Mouse (Mus musculus): ENCODE measurements around the gene Foxo1. TPM values are rescaled to one million over a fixed set of nuclear protein-coding genes. Genes with fewer than 3 reads are reported as not detected.
A peak's percentile ranks its signal among the peaks of the same experiment; 100 is the strongest.

The Foxo1 gene
- polyA plus RNA-seq, 1 experiment from 2014 or later = 5.4 TPM

DNA sequence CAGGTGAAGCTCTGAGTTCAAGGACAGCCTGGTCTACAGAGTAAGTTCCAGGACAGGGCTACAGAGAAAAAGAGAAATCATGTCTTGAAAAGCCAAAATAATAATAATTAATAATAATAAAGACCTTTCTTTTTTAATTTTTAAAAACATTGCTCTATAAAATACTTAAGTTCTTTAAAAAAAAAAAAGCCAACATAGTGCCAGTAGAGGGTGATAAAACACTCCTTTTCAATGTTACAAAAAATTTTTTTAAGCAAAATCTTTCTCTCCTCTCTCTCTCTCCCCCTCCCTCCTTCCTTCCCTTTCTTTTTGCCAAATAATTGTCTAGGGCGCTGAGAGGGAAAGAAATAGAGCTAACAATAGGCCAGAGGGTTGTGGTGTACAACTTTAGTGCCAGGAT is 17.0 kb upstream of the Foxo1 start:
- WGBS = 24% methylated on average over 1 of the region's 1 CpGs
- no peaks in the 10 kb centered on the region for H3K4me1 ChIP-seq
- no peak overlapping the region for H3K4me3 ChIP-seq
- no peaks in the 10 kb centered on the region for H3K9me3 ChIP-seq
- no peak overlapping the region for H3K9ac ChIP-seq
- no peak for ATAC-seq (ENCODE audit: extremely low read depth, insufficient number of reproducible peaks, low FRiP score, low TSS enrichment)
- H3K36me3 ChIP-seq = no peaks in the 10 kb centered on the region
- no peak overlapping the region for H3K4me2 ChIP-seq
- H3K27me3 ChIP-seq (replicated peaks) = peaks cover 4% of the 10 kb centered on the region; the same call in 1 of the 2 replicates
- no peak overlapping the region for H3K27ac ChIP-seq (replicated peaks)

DNA sequence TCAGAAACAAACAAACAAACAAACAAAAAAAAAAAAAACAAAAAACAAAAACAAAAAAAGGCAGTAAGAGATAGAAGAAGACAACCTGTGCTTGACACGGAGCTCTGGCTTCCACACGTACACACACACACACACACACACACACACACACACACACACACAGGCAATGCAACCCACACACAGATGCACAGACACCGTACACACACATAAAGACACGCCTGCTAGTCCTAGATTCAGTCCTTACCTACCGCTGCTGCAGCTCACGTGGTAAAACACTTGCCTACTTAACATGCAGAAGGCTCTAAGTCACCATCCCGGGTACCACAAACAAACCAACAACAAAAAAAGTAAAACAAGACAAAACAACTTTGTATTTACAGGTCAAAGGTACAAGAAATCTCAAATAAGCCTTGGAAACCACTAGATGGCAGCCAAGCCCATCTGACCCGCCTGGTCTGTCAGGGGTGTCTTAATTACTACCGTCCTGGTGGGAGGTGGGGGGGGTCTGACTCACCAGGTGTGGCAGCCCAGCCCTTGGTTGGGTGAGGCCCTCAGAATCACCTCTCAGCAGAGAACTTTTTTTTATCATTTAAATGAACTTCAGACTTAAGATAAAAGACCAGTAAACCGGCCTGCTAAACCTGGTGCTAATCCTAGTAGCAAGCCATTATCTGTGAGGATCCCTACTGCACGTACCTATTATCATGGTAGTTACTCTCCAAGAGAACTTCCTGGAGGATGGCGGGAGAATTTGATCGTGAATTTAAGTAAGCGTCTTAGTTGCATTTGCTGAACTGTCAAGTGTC is 14.3 kb upstream of the Foxo1 start:
- Histone ChIP-seq H3K9me3 (no peaks in the 10 kb centered on the region), H3K36me3 (no peaks in the 10 kb centered on the region), H3K4me2 (no peak overlapping the region), H3K4me3 (no peak overlapping the region), H3K27ac (replicated peaks) (no peak overlapping the region), H3K4me1 (peaks cover 12% of the 10 kb centered on the region), H3K9ac (no peak overlapping the region), H3K27me3 (replicated peaks) (peaks cover 11% of the 10 kb centered on the region; the same call in 1 of the 2 replicates)
- no peak for ATAC-seq (ENCODE audit: extremely low read depth, insufficient number of reproducible peaks, low FRiP score, low TSS enrichment)
- WGBS = 21% methylated on average over 14 of the region's 14 CpGs

DNA sequence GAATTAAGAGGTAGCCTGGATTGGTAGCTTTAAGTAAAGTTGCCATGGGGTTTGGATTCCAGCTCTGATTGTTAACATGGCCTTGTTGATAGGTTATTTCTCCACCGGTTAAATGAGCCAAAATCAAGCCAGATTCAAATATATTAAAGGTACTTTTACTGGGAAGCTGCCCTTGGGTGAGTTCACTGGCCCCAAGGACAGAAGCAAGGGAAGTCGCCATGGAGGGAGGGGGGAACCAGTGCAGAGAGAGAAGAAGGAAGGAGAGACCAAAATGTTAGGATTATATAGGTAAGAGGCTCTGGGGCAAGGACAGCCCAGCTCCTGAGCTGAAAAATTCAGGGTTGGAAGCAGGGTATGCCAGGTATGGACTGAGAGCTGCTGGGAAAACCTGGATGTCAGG is 13.6 kb upstream of the Foxo1 start:
- WGBS = 7% methylated on average over 2 of the region's 2 CpGs
- H3K9ac ChIP-seq = no peak overlapping the region

DNA sequence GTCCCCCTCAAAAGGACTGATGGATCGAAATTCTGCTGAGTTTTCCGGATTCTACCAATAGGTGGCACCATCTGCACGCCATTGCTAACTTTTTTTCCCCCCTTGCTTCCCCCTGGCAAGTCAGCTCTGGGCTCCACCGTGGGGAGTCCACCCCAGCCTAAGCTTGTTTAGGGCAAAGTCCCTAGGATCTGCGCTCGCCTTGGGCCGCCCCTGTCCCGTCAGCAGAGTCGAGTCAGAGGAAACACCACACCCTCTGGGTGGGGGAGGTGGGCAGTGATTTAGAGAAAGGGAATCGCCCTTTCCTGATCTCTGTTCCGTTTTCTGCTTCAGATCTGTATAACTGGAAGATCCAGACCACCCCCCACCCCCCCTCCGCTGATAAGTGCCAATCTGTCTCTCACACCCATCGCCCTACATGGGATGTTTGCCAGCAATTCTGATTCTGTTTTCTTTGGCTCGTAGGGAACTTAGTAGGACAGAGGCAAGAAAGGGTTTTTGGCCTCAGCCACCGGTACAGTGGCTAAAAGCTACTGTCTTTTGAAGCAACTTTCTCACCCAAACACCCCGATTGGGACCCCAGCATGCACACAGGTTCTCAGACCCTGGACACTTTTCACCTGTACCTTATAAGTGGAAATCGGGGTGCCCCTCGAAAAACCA is 10.2 kb upstream of the Foxo1 start:
- Histone ChIP-seq H3K9me3 (no peaks in the 10 kb centered on the region), H3K4me1 (peaks cover 14% of the 10 kb centered on the region), H3K9ac (peak overlapping the region; percentile 78), H3K4me3 (peak overlapping the region; percentile 48), H3K4me2 (peak overlapping the region; percentile 78), H3K27ac (replicated peaks) (peak overlapping the region; percentile 32), H3K27me3 (replicated peaks) (peaks cover 38% of the 10 kb centered on the region), H3K36me3 (no peaks in the 10 kb centered on the region)
- ATAC-seq (ENCODE audit: extremely low read depth, insufficient number of reproducible peaks, low FRiP score, low TSS enrichment) = no peak; the same call in 1 of the 2 replicates
- WGBS = 7% methylated on average over 18 of the region's 18 CpGs

More for the DNA sequence above, 13.6 kb upstream of the Foxo1 start:
- no peak overlapping the region for H3K27ac ChIP-seq (replicated peaks)
- H3K4me3 ChIP-seq = no peak overlapping the region
- no peak overlapping the region for H3K4me2 ChIP-seq
- H3K27me3 ChIP-seq (replicated peaks) = peaks cover 18% of the 10 kb centered on the region
- no peaks in the 10 kb centered on the region for H3K36me3 ChIP-seq
- H3K9me3 ChIP-seq = no peaks in the 10 kb centered on the region
- H3K4me1 ChIP-seq = peaks cover 14% of the 10 kb centered on the region
- no peak for ATAC-seq (ENCODE audit: extremely low read depth, insufficient number of reproducible peaks, low FRiP score, low TSS enrichment)

DNA sequence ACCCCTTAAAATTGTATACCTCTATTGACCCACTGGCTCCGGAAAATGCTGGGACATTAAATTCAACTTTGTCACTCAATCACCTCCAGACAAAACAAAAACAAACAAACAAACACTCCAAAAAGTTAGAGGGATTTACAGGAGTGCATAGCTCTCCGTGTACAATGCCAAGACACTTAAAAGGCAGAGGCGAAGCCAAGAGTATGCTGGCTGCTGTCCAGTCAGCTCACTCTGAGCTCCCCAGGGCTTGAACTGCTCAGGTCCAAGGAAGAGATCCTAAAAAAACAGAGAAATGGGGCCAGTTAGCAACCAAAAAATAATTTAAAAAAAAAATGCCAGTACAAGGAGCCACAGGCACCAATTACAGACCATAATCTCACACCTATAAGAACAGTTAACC is 9.6 kb upstream of the Foxo1 start:
- peak overlapping the region; percentile 78 for H3K4me2 ChIP-seq
- ATAC-seq (ENCODE audit: extremely low read depth, insufficient number of reproducible peaks, low FRiP score, low TSS enrichment) = no peak
- WGBS = 16% methylated on average over 3 of the region's 3 CpGs

DNA sequence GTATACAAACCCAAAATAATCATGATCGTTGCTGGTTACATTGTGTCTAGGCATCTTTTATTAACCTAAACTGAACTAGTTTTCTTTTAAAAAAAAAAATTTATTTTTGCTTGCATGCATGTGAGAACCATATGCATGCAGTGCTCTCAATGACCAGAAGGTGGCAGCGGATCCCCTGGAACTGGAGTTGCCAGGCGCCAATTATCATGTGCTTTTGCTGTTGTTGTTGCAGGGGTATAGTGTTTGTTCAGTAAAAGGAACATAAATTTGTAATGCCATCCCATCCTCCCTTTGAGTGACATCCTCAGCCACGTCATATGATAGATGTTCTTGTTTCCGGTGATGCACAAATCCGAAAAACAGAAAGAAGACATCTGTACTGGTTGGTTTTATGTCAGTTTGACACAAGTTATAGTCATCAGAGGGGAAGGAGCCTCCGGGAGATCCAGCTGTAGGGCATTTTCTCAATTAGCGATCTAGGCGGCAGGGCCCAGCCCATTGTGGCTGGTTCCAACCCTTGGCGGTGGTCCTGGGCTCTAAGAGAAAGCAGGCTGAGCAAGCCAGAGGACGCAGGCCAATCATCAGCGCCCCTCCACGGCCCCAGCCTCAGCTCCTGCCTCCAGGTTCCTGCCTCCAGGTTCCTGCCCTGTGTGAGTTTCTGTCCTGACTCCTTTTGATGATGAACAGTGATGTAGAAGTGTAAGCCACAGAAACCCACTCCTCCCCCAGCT is 5.5 kb upstream of the Foxo1 start:
- no peak overlapping the region for H3K4me2 ChIP-seq
- no peak for ATAC-seq (ENCODE audit: extremely low read depth, insufficient number of reproducible peaks, low FRiP score, low TSS enrichment)
- WGBS = 48% methylated on average over 13 of the region's 13 CpGs
- H3K9ac ChIP-seq = no peak overlapping the region
- no peaks in the 10 kb centered on the region for H3K36me3 ChIP-seq
- H3K27ac ChIP-seq (replicated peaks) = no peak overlapping the region
- peaks cover 45% of the 10 kb centered on the region for H3K27me3 ChIP-seq (replicated peaks)
- no peak overlapping the region for H3K4me3 ChIP-seq
- peaks cover 25% of the 10 kb centered on the region for H3K4me1 ChIP-seq
- no peaks in the 10 kb centered on the region for H3K9me3 ChIP-seq

More for the DNA sequence above, 9.6 kb upstream of the Foxo1 start:
- Histone ChIP-seq H3K4me1 (peaks cover 14% of the 10 kb centered on the region), H3K27me3 (replicated peaks) (peaks cover 38% of the 10 kb centered on the region), H3K9ac (no peak overlapping the region; the same call in 1 of the 2 replicates), H3K9me3 (no peaks in the 10 kb centered on the region), H3K4me3 (peak overlapping the region; percentile 48), H3K36me3 (no peaks in the 10 kb centered on the region), H3K27ac (replicated peaks) (peak overlapping the region; percentile 32; the same call in 1 of the 2 replicates)

DNA sequence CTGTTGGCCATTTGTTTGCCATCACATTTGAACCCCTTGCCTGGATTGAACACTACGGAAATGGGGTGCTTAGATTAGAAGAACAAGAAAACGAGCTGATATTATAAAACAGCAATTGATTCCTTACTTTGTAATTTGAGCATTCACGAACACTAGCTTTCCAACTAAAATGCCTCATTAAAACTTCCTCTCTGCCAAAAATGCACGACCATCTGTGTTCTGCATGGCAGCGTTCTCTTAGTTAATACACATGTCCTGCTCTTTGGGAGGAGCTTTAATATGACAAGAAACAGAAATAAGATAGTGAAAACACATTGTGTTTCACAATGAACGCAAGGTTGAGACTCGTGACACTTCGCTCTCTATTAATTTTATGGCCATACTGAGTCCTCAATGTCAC is 3.8 kb upstream of the Foxo1 start:
- 81% methylated on average over 8 of the region's 8 CpGs for WGBS

DNA sequence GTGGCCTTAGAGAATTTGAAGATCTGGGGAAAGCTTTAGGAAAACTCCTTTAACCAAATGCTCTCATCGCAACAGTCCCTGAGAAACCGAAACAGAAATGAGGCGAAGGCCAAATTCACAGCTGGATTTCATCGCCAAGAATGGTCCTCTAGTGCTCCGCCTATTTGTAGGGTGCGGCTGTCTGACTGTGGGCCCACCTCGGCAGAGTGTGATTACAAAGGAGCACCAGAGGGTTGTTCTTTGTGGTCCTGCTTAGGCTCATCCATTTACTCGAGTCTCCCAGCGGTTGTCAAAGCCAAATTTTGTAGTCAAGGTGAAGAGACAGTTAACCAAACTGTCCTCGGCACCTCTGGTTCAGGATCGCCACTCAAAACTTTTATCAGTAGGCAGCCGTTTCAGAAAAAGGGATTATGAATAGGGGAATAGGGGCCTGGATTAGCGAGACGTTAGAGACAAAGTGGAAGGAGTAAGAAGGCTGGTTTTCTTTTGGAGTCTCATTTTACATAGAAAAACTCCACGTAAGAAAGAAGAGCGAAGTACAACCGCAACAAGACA is 1.5 kb upstream of the Foxo1 start:
- H3K36me3 ChIP-seq = no peaks in the 10 kb centered on the region
- 9% methylated on average over 17 of the region's 17 CpGs for WGBS
- peak overlapping the region; percentile 64 for H3K9ac ChIP-seq
- ATAC-seq (ENCODE audit: extremely low read depth, insufficient number of reproducible peaks, low FRiP score, low TSS enrichment) = no peak
- H3K4me3 ChIP-seq = peak overlapping the region; percentile 97
- peaks cover 27% of the 10 kb centered on the region for H3K4me1 ChIP-seq
- peak overlapping the region; percentile 97 for H3K4me2 ChIP-seq
- H3K9me3 ChIP-seq = no peaks in the 10 kb centered on the region
- peaks cover 17% of the 10 kb centered on the region for H3K27me3 ChIP-seq (replicated peaks)
- H3K27ac ChIP-seq (replicated peaks) = 0 out of 2 replicates have a peak overlapping the region, but pooled peaks have one; percentile 21

More for the DNA sequence above, 3.8 kb upstream of the Foxo1 start:
- Histone ChIP-seq H3K9ac (no peak overlapping the region), H3K4me1 (peaks cover 12% of the 10 kb centered on the region), H3K4me3 (no peak overlapping the region), H3K27me3 (replicated peaks) (peaks cover 39% of the 10 kb centered on the region), H3K36me3 (no peaks in the 10 kb centered on the region), H3K4me2 (no peak overlapping the region), H3K27ac (replicated peaks) (no peak overlapping the region), H3K9me3 (no peaks in the 10 kb centered on the region)
- no peak for ATAC-seq (ENCODE audit: extremely low read depth, insufficient number of reproducible peaks, low FRiP score, low TSS enrichment)

DNA sequence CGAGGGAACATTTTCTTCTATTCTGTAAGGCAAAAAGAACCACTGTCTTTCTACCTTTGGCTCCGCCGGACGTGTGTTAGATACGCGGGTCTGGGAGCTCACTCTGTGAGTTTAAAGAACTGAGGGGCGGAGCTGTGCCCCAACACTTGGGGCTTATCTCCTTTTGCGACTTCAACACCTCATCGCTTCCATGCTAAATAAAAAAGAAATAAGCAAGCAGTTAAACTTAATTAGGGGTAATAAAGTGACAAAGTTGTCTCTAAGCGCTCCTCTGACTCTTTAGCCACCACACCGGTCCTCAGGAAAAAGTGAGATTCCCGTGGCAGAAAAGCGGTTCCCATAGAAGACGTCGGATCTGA is 864 bp upstream of the Foxo1 start:
- no peak for ATAC-seq (ENCODE audit: extremely low read depth, insufficient number of reproducible peaks, low FRiP score, low TSS enrichment)
- Histone ChIP-seq H3K36me3 (no peaks in the 10 kb centered on the region), H3K9me3 (no peaks in the 10 kb centered on the region), H3K4me1 (peaks cover 32% of the 10 kb centered on the region), H3K9ac (peak overlapping the region; percentile 88), H3K4me3 (peak overlapping the region; percentile 97), H3K27me3 (replicated peaks) (peaks cover 17% of the 10 kb centered on the region), H3K4me2 (peak overlapping the region; percentile 97), H3K27ac (replicated peaks) (peak overlapping the region; percentile 95)
- WGBS = 1% methylated on average over 15 of the region's 15 CpGs

DNA sequence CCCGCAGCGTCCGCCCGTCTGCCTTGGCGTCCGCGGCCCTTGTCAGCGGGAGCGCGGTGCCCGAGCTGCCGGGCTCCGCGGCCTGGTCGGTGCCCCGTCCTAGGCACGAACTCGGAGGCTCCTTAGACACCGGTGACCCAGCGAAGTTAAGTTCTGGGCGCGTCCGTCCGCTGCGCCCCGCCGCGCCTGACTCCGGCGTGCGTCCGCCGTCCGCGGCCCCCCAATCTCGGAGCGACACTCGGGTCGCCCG is 276 bp downstream of the Foxo1 start:
- 0% methylated on average over 6 of the region's 40 CpGs for WGBS
- ATAC-seq (ENCODE audit: extremely low read depth, insufficient number of reproducible peaks, low FRiP score, low TSS enrichment) = peak; percentile 24; the same call in 1 of the 2 replicates

More for the DNA sequence above, 276 bp downstream of the Foxo1 start:
- no peaks in the 10 kb centered on the region for H3K36me3 ChIP-seq
- H3K4me2 ChIP-seq = peak overlapping the region; percentile 97
- H3K27me3 ChIP-seq (replicated peaks) = peaks cover 17% of the 10 kb centered on the region
- H3K9ac ChIP-seq = peak overlapping the region; percentile 94
- peak overlapping the region; percentile 95 for H3K27ac ChIP-seq (replicated peaks)
- H3K4me3 ChIP-seq = peak overlapping the region; percentile 97
- no peaks in the 10 kb centered on the region for H3K9me3 ChIP-seq
- H3K4me1 ChIP-seq = peaks cover 34% of the 10 kb centered on the region
